Mouse (Mus musculus): ENCODE data around the gene Tigd4. TPM values are rescaled to one million over a fixed set of nuclear protein-coding genes. Genes with fewer than 3 reads are reported as not detected.

Gene Tigd4
- polyA plus RNA-seq, 1 experiment = not detected

Other genes with a start within 250 kb of the Tigd4 start
- 2.0 and 2.1 TPM in 2 replicates for gene Fhdc1, start 113.1 kb upstream of the Tigd4 start, polyA plus RNA-seq (2012; rRNA removed)
- gene Arfip1, start 10.9 kb upstream of the Tigd4 start, polyA plus RNA-seq (2012; rRNA removed) = 12.0 and 18.1 TPM in 2 replicates
- gene Tmem154, start 72.6 kb downstream of the Tigd4 start, polyA plus RNA-seq (2012; rRNA removed) = 2.3 and 4.5 TPM in 2 replicates
- 3.4 and 3.6 TPM in 2 replicates for gene Fbxw7, start 221.7 kb downstream of the Tigd4 start, polyA plus RNA-seq (2012; rRNA removed)